Mouse (Mus musculus) adrenal gland, postnatal 36 days (tissue): ENCODE results near the gene Syt1. TPM values are rescaled to one million over a fixed set of nuclear protein-coding genes. Genes with fewer than 3 reads are reported as not detected.
A peak's percentile ranks its signal among the peaks of the same experiment; 100 is the strongest.

ENCODE experiments used
- DNase-seq, 2 experiments: peaks; one replicate each; pipeline ENCODE4 v3.0.0; 2021; ENCODE audit warnings: mixed read lengths in 1 of 2
- total RNA-seq, 2 experiments: library from RNA; stranded (reverse); gene quantifications; 2 replicates each; pipeline ENCODE4 v1.2.3; 2021

The Syt1 gene
- total RNA-seq, 2 experiments from 2014 or later: 9.8 to 9.9 TPM

DNA sequence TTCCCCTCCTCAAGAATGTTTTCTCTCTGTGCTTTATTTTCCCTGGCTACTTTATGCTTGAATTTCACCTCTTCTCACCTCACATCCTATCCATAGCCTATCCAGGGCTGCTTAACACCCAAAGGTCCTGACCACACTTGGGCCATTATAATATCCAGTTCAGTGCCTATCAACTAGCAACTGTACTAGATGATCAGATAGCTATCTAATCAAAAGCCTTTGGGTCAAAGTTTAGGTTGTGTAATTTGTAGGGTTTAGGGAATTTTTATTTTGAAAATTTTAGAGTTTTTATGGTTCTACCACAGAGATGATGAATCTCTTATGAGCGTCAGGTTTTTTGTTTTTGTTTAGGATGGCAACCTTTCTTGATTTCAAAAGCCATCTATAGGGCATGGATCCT, 125.0 kb downstream of the Syt1 start:
- DNase-seq: no peak

DNA sequence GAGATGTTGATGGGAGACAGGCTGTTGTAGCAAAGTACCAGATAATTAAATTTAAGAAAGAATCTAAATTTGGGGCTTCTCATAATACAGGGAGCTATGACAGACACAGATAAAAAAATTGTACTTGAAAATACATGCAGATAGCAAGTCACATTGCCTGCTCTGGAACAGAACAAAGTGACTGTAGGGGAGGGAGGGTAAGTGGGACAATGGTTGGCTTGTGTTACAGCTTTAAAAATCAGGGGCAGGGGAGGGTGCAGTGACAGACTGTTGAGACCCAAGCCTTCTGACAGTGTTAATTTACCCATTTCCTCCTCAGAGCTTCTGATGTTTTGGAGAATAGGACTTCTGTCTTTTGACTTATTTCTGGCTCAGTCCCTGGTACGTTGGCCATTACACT, 126.3 kb downstream of the Syt1 start:
- no peak for DNase-seq

DNA sequence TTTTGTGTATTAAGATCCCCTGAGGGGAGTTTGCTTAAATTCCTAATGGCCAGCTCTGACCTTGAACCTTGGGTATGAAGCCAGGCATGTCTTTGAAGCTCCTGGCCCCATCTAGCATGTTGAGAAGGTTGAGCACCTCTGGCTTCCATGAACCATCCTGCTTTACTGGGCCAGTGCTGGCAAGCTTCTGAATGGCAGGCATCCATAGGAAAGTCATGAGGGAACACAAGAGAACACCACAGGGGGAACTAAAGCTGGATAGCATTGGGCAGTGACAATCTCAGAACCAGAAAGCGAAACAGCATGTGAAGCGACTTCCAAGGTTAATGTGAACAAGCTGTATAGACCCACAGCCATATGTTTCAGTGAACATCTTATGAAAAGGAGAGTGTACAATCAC, 130.4 kb downstream of the Syt1 start:
- DNase-seq: no peak

DNA sequence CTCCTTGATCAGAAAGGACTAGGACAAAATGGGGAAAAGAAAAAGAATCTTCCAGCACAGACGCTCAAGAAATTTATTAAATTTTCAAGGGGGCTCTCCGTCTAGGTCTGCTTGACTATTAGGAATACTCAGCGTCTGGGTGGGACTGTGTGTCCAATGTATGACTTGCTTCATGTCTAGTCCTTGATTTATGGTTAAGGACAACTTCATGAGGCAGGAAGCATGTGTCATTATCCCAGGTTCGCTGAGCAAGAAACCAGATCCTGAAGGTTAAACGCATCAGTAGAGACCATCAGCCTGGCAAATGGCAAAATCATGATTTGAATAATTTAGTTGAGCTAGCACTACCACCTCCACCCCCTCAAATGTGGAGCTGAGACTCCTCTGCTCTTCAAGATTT, 135.1 kb downstream of the Syt1 start:
- DNase-seq: no peak

DNA sequence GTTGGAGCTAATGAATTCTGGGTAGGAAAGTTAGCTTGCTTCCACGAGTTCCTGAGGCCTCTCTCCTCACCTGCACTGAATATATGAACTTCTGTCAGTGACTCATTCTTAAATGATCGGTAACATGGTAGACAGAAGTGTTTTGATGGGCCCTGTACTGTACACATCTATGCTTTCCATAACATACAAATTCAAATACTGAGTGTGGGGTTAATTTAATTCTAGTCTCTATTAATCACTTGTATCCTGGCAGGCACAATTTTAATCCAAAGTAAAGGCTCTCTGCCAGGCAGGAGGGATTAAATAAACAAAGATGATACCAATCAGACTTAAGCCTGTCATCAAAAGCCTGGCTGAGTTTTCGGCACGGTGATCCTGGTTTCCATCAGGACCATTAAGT, 136.1 kb downstream of the Syt1 start:
- no peak for DNase-seq

DNA sequence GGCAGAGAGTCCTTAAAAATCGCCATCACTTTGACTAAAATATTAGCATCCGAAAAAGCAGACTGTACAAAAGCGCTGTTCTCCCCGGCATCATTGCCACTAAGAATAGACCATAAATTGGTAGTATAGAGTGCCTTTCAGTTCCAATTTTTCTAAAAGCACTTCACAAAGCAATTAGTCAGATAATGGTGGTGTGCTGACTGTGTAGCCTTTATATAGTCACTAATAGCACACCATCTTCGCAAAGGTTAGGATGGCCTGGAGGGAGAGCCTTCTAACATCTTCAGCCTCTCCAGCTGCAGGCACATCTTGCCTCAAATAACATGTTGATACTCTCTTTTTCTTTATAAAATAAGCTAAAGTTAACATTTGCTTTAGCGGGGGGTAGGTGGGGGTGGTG, 138.4 kb downstream of the Syt1 start:
- DNase-seq: no peak

DNA sequence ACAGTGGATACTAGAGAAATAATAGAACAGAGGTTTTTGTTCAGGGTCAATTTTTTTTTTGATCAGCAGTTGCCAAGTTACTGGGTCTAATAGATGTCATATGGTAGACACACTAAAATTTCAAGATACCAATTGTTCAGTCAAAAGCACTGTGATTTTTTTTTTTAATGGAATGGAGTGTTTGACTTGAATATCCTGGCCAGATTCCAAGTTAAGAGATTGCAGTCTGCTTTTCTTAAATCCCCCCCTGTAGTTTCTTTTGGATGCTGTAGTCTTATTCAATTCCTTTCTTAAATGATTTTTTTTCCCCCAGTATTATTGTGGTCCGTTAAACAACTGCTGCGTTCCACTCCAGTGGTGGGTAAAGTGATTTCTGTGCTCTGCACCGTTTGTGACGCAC, 140.2 kb downstream of the Syt1 start:
- no peak for DNase-seq

DNA sequence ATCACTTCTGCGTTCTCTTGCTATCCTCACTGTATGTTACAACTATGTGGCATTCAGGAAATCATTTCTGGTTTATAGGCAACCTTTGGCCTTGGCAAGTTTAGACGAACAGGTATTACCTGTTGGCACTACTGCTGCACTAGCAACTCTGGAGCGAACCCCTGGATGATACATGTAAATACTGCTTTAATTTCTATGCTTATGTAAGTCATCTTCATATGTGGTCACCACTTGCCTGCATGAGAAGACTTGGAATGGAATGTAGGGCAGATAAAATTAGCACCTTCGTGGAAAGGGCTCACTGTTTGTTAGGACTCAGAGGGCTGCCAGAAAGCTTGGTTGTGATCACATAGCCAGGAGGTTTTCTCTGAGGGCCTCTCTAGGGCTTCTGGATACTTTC, 142.6 kb downstream of the Syt1 start:
- DNase-seq: no peak

DNA sequence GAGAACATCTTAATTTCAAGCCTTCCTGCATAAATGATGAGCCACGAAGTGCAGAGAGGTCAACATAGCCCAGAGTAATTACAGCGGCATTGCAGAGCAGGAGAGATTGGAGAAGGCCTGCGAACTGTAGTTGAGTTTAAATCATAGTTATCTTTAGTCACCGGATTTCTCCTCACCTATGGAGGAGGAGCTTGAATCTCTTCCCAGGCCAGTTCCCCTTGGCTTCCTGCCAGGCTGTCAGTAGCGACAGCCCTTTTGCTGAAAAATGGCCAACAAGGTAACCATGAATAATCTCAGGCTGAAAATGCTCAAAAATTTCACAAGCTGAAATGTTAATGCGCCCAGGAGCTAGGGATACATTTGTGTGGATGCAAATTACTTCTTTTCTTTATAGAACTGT, 143.6 kb downstream of the Syt1 start:
- peak in 1 of 2 experiments; percentile 9 for DNase-seq

DNA sequence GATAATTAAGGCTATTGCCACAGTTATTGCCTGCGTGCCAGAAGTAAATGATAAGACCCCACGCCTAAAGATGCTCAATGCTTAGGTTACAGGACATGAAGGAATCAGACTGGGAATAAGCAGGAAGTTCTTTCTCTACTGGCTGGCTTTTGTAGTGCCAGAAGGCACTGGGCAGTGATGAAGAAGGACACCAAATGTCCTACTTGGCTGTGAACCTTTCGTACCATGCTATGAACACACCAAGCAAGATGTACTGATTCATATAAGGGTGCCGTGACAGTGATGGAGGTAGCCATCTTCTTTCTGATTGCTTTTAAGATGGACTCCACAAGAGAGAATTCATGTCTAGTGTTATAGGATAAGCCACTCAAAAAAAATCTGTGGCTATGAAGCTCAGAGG, 145.2 kb downstream of the Syt1 start:
- DNase-seq: no peak

DNA sequence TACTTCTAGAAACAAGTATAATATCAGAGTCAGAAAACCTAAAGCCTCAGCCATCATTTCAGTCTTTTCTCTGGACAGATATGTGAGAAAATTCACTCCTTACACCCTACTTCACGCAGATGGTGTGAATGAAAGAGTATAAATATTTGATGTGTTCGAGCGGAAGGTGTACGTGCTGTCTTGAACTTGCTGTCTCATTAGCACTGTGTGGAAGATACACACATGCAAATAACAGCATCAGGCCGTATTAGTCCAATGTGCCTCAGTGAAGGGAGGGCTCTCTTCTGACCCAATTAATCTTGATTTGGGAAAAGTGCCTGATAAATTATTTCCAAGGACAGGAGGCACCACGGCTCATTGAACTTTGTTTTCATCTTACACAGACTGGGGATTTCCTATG, 154.8 kb downstream of the Syt1 start:
- DNase-seq: no peak

DNA sequence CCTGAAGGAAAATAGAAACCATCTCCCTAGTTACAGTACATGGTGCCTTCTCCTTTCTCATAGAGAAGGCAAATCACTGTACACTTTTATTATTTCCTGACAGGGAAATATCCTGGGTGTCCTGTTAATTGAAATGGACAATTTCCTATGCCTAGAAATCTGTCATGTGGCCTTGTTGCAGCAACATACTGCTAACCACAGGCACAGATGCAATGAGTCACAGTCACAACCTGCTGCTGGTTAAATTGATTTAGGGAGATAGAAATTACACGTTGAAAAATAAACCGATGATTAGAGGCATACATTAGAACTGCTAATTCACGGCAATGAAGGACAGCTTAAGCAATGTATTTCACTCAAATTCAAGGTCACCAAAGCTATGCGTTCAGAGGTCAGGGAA, 158.0 kb downstream of the Syt1 start:
- no peak for DNase-seq

DNA sequence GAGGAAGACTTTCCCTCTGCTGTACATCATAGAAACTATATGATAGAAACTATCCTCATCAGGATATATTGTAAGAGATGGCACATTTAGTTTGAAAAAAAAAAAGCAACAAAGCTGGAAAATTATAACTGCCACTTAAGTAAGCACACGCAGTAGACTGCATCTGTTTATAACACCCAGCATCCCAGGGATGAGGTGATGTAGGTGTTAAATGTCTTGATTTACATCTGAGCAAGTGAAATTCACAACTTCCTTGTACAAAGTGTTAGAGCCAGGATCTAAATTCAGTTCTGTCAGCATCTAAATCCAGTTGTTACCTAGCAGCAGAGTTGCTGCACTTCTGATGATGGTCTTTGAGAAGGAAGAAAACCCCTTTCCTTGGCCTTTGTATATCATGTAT, 173.3 kb downstream of the Syt1 start:
- DNase-seq: no peak

DNA sequence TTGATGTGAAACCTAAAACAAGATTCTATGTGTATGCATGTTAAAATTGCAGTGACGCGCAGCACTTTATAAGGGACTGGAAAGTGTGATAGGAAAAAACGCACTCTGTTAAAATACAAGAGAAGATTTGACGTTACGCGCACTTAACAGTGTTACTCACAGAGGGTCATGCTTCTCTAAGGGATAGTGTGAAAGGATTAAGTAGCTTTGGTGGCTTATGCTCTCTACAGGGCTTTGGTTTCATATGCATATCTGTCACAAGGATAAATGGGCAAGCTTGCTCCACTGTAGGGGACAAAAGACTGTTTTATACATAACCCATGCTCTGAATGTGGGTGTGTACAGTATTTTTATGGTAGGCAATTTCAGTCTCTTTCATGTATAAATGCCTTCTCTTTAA, 178.5 kb downstream of the Syt1 start:
- DNase-seq: no peak

DNA sequence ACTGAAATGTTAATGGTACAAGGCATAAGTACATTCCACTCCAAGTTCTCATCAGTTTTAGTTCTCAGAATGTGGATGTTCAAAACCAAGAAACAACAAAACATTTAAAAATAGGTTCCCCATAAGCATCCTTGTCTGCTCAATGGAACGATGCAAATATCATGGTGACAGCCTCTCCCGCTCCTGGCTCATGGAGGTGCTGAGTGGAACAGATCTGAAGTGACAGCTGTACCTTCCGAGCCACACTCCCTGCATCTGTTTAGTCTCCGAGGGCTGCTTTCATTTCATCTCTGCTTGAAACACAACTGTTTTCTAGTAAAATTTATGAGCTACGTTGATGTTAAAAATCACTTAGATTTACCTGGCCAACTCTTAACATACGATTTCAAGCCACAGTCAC, 179.0 kb downstream of the Syt1 start:
- DNase-seq: no peak

DNA sequence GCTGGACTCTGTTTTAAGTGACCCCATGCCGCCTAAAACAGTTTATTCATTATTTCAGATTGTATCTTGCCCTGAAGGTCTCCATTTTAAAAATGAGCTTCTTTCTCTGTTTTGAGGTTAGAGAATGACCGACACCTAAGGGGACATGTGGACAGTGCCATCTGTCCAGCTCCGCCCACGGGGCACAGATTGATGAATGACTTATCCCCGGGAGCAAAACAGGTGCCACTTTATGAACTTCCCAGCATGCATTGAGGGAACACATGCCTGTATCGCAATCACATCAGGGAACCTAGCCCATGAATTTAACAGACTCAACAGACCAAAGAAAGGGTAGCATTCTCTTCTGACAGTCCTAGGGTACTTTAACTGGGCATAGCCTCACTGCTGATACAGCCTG, 188.5 kb downstream of the Syt1 start:
- DNase-seq: no peak

DNA sequence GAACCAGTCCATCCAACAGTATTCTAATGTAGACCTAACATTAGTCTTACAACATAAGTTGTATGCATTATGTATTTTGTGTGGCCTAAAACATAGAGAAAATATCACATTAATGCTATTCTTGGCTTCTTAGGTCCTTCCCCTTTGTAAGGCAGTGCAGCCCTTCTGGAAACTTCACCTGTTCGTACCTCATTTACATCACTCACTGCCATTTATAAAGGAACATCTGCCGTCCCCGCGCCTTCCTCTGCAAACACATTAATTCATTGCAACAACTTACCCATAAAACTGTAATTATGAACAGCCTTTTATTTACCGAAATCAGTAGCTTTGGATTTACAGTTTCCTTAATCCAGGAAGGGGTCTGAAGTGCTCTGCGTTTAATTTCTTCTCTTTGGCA, 195.4 kb downstream of the Syt1 start:
- no peak for DNase-seq

DNA sequence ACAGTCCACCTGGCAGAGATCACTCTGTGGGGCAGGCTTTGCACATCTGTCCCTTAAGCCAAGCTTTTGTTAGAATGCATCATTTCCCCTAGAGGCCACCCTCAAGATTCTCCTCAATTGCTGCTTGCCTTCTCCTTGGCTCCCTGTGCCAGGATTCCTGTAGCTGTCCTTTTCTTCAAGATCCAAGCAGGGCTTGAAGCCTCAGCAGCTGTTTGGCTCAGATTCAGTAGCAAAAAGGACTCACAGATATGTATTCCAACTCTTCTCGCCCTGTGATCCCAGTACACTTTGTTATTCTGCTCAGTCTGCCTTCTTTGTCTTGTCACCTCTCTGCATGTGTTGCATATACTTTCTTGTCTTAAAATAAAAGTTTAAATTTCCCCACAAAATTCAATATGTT, 206.4 kb downstream of the Syt1 start:
- DNase-seq: no peak

DNA sequence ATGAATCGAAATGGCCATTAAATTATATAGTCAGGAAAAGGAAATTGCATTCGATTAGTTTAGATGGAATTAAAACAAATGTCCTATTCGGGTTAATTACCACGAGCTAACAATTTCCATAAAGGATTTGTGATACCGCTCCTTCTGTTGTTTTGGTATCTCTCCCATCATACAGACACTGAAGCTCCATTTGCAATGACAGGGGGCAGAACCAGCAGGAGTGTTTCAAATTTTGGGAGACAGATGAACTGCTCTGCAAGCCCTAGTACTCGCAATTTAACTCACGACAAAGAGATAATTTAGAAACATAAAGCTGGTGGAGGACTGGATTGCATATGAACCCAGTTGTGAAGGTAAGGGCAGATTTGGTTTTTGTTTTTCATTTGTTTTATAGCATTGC, 210.0 kb downstream of the Syt1 start:
- DNase-seq: no peak

DNA sequence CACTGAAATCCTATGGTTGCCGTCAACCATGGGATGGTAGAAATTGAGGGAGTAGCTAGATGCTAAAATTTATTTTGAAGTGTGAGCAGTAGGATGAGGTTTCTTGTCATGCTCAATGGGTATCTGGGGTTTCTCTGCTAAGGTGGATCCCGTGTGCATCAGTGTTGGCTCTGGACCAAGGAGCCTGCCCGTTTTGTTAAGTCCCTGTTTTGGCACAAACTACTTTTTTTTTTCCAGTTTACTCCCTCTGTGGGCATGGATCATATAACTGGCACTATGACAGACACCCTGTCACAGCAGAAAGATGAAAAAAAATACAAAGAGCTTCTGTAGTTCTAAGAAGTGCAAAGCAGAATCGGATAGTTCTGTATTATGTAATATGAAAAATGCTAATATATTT, 212.0 kb downstream of the Syt1 start:
- no peak for DNase-seq

DNA sequence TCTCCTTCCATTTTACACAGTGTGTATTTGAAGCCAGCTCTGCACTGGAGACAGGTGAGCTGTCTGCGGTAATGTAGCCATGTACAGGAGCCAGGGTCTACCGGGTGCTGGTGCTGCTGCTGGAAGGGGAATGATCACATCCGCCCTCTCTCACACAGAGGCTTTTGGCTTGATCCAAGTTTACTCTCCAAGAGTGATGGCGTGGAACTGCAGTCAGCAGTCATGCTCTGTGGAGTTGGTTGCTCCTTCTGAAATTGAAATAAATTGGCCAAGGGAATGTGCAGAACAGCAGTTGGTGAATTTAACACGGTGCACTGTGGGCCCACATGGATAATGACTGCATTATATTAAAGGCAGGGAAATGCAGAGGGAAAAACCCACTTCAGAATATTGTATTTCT, 228.0 kb downstream of the Syt1 start:
- no peak for DNase-seq

DNA sequence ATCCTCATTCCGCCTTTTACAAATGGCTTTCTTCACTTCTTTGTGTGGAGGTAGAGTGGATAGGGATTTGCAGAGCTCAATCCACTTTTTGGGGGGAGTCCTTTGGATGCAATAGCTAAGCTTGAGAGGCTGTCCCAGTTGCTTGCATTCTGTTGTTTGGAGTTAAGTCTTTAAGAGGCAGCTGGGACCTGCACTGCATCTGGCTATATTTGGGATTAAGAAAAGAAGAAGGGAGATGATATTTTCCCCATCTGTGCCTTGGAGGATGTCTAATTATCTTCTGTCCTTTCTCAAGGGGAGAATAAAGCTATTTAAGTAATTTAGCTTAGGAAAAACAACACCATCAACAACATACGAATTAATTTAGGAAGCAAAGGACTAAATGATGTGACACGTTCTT, 230.2 kb downstream of the Syt1 start:
- no peak for DNase-seq

DNA sequence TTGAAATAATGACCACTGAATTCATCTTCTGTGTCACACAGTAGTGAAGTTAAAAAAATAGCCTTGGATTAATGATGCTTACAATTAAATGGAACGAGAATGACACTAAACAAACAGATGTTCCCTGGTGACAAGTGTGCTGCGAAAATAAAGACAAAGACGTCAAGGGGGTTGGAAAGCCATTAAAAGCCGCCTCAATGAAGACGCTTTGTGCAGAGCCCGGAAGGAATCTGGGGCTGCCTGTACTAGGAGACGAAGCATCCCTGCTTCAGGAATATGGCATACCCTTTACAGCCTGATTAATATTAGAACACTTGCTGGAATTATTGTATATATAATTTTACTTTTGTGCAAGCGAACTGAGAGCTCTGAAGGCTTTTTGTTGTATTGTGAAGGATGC, 234.0 kb downstream of the Syt1 start:
- no peak for DNase-seq

DNA sequence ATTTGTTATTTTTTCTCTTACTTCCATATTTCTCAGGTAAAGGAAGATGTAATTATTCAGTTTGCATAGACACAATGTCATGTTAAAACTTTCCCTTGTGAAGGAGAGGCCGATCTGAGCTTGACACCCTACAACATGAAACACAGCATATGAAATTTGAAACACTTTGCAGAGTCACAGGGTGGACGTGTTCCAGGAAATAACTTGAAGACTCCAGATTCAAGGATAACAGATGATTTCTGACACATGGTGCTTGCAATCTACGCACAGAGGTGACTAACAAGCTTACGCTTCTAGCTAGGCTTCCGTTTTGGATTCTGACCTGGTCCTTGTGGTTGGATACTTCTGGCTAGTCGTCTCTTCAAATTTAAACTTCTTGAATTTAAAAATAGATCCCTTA, 239.7 kb downstream of the Syt1 start:
- no peak for DNase-seq

DNA sequence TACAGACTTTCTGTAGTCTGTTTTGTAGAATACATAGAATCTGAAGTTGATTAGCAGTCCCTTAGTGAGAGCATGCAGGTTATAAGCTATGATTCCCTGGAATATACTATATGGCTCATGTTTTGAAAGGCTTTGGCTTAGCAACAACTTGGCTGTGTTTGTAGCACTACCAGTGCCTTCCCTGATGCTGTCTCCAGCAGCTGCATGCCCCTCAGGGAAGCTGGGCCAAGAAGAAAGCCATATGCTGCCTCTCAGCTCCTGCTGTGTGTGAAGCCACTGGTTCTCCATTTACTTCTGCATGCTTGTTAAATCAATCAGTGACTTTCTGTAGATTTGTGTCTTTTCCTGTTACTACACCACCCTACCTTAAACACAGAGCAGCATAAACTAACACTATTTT, 245.2 kb downstream of the Syt1 start:
- no peak for DNase-seq

DNA sequence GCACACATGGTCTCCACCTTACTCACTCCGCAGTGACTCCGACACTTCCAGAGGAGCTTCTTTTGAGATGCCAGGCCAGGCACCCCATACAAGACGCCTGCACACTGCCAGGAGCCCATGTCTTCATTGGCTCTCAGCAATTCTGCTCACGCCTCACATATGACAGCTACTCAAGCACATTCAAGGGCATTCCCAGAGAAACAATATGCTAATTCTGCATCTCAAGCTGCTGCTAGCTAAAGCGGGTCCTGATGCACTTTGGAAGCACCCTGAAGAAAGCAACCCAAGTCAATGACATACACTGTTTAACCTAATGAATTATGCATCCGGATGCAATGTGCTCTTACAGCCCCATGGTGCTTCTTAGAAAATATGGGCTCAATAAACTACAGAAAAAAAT, 247.1 kb downstream of the Syt1 start:
- DNase-seq: no peak
